Mouse (Mus musculus) left cerebral cortex, adult 2 months (tissue): ENCODE data around the gene Rnf157. TPM values are rescaled to one million over a fixed set of nuclear protein-coding genes. Genes with fewer than 3 reads are reported as not detected.

Experiments used
- DNase-seq, 2 experiments: peaks; one replicate each; pipeline ENCODE4 v3.0.0; 2021 to 2022; ENCODE audit warnings: low spot score in 2 of 2, mixed read lengths in 1 of 2; ENCODE audit errors: extremely low spot score in 1 of 2
- H3K27ac ChIP-seq: fragments of 200-600 bp; 2 replicates; pipeline ENCODE4 v1.8.1; 2022
- H3K4me3 ChIP-seq: fragments of 200-600 bp; 2 replicates; pipeline ENCODE4 v1.8.1; 2022
- CTCF ChIP-seq: fragments of 200-600 bp; IDR thresholded peaks from 2 replicates; pipeline ENCODE4 v1.8.1; 2022; ENCODE audit warnings: antibody characterized with exemption, mild to moderate bottlenecking, moderate library complexity
- intact Hi-C: fragments of 180-260 bp; cut with DNase I; formaldehyde crosslinking; loops from one replicate; pipeline ENCODE4 v1.15.1; 2025
- total RNA-seq, 2 experiments: library from RNA; stranded (reverse); gene quantifications; 2 replicates each; pipeline ENCODE4 v1.2.3; 2021

Gene Rnf157
- total RNA-seq, 2 experiments from 2014 or later = 256 to 285 TPM

DNA sequence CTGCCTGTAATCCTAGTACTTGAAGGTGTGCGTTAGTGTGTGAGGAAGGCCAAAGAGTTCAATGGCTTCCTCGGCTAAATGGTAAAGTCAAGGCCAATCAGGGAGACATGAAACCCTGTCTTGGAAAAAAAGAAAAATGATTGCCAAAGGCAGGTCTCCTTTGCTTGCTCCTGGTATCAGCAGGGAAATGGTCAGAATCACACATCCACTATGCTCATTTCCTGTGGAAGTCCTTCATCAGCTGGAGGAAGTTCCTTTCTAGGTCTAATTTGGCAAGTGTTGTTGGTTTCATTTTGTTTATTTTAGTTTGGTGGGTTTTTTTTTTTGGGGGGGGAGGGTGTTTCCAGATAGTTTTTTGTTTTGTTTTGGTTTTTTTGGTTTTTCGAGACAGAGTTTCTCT lies 3.8 kb downstream of the Rnf157 start:
- intact Hi-C loops = no loop called here
- no peak for DNase-seq
- Histone ChIP-seq H3K27ac (no peak overlapping the region), H3K4me3 (no peak overlapping the region)
- no peak for TF ChIP-seq CTCF

DNA sequence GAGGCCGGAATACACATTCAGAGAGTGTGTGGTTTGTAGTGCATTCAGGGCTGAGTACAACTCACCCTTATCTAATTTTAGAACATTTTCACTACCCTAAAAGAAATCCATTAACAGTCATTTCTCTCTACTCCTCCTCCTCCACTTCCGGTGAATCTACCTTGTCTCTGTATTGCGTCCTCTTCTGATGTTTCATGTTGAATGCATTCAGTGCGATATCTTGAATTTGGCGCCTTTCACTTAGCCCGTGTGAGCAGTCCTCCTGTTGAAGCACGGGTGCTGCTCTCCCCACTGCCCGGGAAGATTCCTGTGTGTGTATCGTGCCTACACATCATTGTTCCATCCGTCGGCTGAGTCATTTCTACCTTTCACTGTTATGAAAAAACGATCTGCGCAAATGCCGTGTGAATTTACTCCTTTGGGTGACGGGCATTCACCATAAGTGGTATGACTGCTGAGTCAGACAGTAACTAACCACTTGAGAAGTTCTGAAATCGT lies 6.6 kb downstream of the Rnf157 start:
- intact Hi-C loops = no loop called here
- H3K4me3 ChIP-seq = no peak overlapping the region
- DNase-seq = peak in 1 of 2 experiments; percentile 22

DNA sequence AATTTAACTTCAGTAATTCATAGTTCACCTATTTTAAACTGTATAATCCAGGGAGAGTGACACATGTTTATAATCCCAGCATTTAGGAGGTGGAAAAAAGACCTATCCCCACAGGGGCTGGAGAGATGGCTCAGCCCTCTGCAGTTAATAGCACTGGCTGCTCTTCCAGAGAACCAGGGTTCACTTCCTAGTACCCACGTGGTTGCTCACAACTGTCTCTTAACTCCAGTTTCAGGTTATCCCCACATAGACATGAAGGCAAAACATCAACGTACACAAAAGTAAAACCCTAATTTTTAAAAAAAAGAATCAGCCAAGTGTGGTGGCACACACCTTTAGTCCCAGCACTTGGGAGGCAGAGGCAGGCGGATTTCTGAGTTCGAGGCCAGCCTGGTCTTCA lies 7.2 kb downstream of the Rnf157 start:
- intact Hi-C loops = no loop called here
- DNase-seq = no peak
- Histone ChIP-seq H3K27ac (no peak overlapping the region), H3K4me3 (no peak overlapping the region)
- TF ChIP-seq CTCF = no peak

More for the DNA sequence above, 6.6 kb downstream of the Rnf157 start:
- no peak for TF ChIP-seq CTCF
- H3K27ac ChIP-seq = no peak overlapping the region

DNA sequence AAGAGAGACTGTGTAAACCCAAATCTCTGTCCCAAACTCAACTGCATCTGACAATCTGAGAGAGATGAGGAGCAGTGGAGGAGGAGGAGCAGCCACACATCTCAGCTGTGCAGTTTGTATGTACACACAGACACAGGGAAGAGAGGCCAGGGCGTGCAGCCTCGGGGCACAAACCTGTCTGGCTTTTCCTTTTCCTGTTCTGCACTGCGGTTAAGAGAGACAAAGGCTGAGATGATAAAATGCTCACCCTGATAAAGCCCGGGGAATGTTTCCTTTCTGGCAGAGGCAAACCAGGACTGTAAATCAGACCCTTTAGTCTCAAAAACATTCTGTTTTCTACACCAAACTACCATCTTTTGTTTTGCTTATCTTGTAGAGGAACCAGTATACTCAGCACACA lies 12.3 kb downstream of the Rnf157 start:
- no peak for TF ChIP-seq CTCF
- Histone ChIP-seq H3K27ac (no peak overlapping the region), H3K4me3 (no peak overlapping the region)
- intact Hi-C loops = no loop called here
- no peak for DNase-seq

DNA sequence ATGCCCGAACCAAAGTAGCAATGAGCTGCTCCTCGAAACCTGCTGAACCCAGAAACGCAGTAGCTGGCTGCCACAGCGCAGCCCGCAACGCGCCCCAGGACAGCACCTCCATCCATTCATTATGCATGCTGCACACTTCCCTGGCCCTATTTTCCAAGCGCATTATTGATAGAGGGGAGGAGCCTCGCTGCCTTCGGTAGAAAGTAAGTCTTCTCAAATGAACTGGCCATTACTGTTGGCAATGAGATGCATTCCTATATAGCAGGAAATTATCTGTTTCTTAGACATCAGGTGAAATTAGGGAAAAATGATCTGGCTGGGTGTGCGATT lies 14.5 kb downstream of the Rnf157 start:
- intact Hi-C loops = no loop called here
- H3K27ac ChIP-seq = no peak overlapping the region
- no peak for DNase-seq
- no peak for TF ChIP-seq CTCF
- H3K4me3 ChIP-seq = no peak overlapping the region

DNA sequence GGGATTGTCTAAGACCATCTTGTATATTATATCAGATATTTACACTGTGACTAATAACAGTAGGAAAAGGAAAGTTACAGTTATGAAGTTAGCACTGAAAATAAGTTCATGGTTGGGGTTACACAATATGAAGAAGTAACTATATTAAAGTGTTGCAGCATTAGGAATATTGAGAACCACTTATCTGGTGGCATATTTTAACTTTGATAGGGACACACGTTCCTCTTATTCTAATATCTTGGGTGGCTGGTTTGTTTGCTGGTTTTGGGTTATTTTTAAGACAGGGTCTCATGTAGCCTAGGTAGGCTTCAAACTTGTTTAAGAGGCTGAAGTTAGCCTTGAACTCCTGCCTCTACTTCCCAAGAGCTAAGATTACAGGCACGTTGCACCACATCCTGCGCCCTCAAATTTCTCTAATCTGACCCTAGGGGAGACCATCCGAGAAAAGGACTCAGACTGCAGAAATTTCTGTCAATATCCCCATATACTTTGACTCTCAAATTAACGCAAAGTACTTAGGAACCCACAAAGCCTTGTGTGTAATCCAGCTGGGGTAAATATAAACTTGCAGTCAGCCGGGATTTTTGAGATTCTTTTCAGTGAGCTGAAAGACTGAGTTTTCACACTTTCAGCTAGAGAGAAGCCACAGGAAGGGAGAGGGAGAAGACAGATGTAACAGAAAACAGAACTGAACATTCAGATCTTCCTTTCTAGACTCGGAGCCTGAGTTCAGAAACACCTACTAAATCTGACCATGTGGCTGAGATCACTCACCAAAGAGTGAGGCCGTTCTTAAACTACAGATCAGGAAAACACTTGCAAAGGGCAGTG lies 15.1 kb downstream of the Rnf157 start:
- no peak for TF ChIP-seq CTCF
- Histone ChIP-seq H3K4me3 (no peak overlapping the region), H3K27ac (no peak overlapping the region)
- intact Hi-C loops = no loop called here
- no peak for DNase-seq

DNA sequence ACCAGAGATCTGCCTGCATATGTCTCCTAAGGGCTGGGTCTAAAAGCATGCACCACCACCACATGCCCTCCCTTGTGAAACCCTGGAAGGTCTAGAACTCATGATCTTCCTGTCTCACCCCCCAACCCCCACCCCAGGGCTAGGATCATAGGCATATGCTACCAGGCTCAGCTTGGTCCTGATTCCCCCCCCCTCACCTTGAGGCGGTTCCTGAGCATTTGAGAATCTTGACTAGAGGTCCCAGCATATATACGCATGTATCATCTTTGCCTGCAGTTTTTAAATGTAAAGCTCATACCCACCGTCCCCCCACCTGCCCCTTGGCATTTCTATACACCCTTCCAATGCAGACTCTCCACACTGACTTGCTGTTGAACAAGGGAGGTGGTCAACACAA lies 15.9 kb downstream of the Rnf157 start:
- intact Hi-C loops = no loop called here
- no peak for DNase-seq
- no peak overlapping the region for H3K4me3 ChIP-seq
- no peak for TF ChIP-seq CTCF
- H3K27ac ChIP-seq = no peak overlapping the region

DNA sequence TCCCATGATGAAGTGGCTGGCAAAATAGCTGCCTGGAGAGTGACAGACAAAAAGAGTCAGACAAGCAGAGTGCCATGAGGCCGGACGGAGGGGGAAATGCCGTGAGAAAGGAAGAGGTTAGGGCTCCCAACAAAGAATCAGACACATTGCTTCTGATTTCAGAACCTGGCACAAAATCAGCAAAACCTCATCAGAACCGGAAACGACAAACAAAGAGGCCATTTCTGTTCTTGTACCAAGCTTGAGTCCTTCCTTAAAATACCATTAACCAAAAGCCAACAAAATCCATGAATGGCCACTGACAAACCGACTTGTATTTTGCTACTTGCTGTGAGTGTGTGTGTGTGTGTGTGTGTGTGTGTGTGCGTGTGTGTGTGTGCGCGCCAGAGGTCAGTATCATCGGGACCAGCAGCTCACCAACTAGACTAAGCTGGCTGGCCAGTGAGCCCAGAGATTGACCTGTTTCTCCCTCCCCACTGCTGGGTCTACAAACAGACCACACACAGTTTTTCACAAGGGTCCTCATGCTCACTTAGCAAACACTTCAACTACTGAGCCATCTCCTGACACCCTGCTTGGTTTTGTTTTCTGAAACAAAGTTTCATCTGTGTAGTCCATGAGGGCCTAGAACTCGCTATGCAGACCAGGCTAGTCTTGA lies 16.4 kb downstream of the Rnf157 start:
- H3K27ac ChIP-seq = no peak overlapping the region
- no peak for TF ChIP-seq CTCF
- no peak overlapping the region for H3K4me3 ChIP-seq
- intact Hi-C loops = no loop called here
- DNase-seq = no peak

DNA sequence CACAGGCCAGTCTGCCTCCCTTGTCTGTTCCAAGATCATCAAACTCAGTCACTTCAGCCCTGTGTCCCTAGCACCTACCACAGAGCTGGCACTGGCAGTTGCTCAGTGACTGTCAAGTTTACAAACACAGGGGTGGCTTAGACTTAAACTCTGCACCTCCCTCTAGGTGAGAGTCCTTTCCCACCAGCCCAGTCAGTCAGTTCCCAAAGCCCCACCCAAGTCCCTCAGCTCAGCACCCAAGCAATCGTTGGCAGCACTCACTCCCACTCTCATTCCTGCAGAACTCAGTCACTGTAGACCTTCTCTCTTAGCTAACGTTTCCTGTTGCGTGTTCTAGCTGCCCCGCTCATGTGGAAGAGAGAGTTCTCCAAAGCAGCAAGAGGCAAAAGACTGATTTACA lies 18.1 kb downstream of the Rnf157 start:
- H3K27ac ChIP-seq = no peak overlapping the region
- no peak for TF ChIP-seq CTCF
- no peak overlapping the region for H3K4me3 ChIP-seq
- DNase-seq = no peak
- intact Hi-C loops = no loop called here

DNA sequence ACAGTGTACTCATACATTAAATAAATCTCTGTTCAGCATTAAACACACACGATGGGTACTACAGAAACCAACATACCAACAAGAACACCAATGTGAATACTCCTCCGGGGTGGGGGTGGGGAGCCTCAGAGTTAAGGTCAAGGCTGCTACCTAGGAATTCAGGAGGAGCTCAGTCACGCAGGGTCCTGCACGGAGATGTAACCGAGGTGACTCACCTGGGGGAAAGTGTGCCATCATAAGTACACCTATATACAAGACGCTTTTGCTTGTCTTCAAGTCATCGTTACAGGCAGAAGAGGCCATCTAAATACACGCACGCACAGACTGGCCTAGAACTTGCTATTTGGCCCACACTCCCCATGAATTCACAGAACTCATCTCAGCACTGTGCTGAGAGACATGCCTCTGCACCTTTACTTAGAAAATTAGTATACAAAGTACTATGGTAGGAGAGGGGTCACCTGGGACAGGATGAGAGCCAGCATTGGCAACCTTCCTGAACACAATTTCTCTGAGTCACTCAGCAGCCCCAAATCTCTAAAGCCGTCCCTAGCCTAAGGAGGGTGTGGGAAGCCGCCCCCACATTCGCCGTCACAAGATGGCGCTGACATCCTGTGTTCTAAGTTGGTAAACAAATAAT lies 23.9 kb downstream of the Rnf157 start:
- no peak for TF ChIP-seq CTCF
- peak overlapping the region; percentile 13; the same call in 1 of the 2 replicates for H3K27ac ChIP-seq
- H3K4me3 ChIP-seq = no peak overlapping the region
- peak in 1 of 2 experiments; percentile 31 for DNase-seq
- intact Hi-C loops = no loop called here

DNA sequence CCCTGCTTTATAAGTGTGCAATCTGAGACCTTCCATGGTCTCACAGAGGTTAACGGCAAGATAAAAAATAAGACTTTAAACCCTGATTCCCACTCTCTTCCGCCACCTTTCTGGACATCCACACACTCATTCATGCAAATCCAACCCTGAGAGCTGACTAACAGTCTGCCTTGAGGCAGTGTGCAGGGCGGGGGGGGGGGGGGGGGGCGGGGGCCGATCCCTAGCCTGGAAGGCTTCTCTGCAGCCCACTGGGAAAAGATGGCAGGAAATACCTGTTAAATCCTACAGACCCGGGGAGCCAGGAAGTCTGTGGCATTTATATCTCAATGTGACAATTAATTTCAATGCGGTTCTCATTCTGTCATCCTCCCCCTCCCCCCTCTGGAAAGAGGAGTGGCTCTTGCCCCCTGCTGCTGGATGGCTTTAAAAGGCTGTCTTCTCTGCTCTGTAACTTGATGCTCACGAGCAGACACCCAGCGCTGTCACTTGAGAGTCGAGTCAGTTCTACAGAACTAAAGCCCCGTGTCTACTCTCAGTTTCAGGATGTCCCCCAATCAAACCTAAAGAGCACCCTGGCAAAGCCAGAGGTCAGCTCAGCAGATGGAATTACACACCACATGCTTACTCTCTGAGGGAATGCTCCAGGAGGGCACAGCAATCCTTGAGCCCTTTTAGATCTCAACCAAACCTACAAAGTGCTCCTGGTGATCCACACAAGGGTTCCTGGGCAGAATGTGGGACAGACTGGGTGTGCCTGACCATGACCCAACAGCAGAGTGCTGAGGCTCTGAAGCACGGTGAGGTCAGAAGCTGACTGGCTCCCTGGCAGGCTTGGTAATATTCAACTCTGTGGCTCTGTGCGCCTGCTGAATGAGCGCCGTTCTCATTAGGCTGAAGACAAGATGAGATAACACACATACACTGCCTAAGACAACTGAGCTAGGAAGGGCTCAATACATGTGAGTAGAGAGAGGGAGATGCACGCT lies 25.5 kb downstream of the Rnf157 start:
- intact Hi-C loops = no loop called here
- DNase-seq = no peak
- H3K4me3 ChIP-seq = no peak overlapping the region
- no peak overlapping the region for H3K27ac ChIP-seq
- no peak for TF ChIP-seq CTCF
